In the genomic region with DNA sequence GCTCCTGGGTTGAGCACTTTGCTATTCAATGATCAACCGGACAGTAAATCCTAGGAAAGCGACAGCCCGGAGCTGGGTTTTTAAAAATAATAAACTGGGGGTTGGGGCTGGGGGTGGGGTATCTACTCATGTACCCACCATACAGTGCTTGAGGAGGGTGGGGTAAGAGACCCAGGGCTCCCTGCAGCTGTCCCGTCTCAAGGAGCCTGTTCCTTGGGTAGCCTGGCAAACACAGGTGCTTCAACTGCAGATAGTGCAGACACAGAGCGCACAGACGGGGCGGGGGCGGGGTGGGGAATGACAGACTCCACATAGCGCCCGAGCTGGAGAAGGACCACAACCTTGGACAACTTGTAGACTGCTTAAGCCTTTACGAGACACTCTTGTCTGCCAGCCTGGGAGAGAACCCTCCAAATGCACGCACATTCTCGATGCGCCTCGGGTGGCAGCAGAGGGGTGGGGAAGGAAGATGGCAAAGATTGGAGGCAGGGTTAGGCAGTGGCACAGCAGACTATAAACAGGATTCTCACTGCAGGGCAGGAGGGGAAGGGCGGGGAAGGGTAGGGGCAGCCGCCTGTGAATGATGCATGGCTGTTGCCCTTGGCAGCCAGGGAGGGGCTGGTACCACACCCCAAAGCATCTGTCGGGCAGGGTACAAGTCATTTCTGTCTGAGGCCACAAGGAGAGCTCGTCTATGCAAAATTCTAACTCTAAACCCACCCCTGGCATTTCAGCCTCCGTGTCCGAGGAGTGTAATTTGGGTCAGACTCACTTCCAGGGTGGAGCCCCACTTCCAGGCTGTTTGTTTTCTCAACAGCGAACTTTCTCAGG, we compare ENCODE assay signal across 7 mouse cellular contexts. TPM values are rescaled to one million over a fixed set of nuclear protein-coding genes. Genes with fewer than 3 reads are reported as not detected.
DNase-seq lines count a peak whose midpoint lies in the region; ATAC-seq and TF ChIP-seq lines count a peak whose summit lies in the region.

No protein-coding gene starts in this region.

- ATAC-seq in heart, postnatal 0 days (ENCODE audit: insufficient read depth, low read depth) = peak; percentile 36
- 0 out of 2 replicates have a peak, but pooled peaks have one; percentile 28 for ATAC-seq in liver, embryonic 15.5 days (ENCODE audit: insufficient read depth)
- peak; percentile 31; the same call in 1 of the 2 replicates for ATAC-seq in neural tube, embryonic 15.5 days (ENCODE audit: low FRiP score)

- H3K27me3 ChIP-seq in heart, postnatal 0 days (ENCODE audit: control insufficient read depth, insufficient read depth, low read length) = no peaks in the 10 kb centered on the region
- H3K27me3 ChIP-seq in liver, embryonic 15.5 days = no peaks in the 10 kb centered on the region
- H3K27me3 ChIP-seq in neural tube, embryonic 15.5 days (replicated peaks) = no peaks in the 10 kb centered on the region

- no peak for TF ChIP-seq CTCF in heart, postnatal 0 days (IDR thresholded peaks at IDR 0.05; ENCODE audit: low read depth)

- H3K9me3 ChIP-seq in heart, postnatal 0 days (replicated peaks; ENCODE audit: control insufficient read depth, low read length) = no peaks in the 10 kb centered on the region
- H3K9me3 ChIP-seq in liver, embryonic 15.5 days (replicated peaks) = no peaks in the 10 kb centered on the region
- no peaks in the 10 kb centered on the region for H3K9me3 ChIP-seq in neural tube, embryonic 15.5 days (replicated peaks)

- peaks cover 49% of the 10 kb centered on the region for H3K4me1 ChIP-seq in heart, postnatal 0 days (ENCODE audit: control insufficient read depth, insufficient read depth)
- H3K4me1 ChIP-seq in liver, embryonic 15.5 days (replicated peaks) = peaks cover 45% of the 10 kb centered on the region
- peaks cover 42% of the 10 kb centered on the region for H3K4me1 ChIP-seq in neural tube, embryonic 15.5 days

- H3K27ac ChIP-seq in heart, postnatal 0 days (ENCODE audit: low read depth) = no peak overlapping the region; the same call in none of the 2 replicates
- no peak overlapping the region for H3K27ac ChIP-seq in liver, embryonic 15.5 days (replicated peaks)
- H3K27ac ChIP-seq in neural tube, embryonic 15.5 days (replicated peaks) = 0 out of 2 replicates have a peak overlapping the region, but pooled peaks have one; percentile 2

- peaks cover 20% of the 10 kb centered on the region for H3K36me3 ChIP-seq in heart, postnatal 0 days (replicated peaks; ENCODE audit: control insufficient read depth, insufficient read depth, low read length)
- peaks cover 16% of the 10 kb centered on the region; the same call in 1 of the 2 replicates for H3K36me3 ChIP-seq in liver, embryonic 15.5 days (replicated peaks)
- no peaks in the 10 kb centered on the region for H3K36me3 ChIP-seq in neural tube, embryonic 15.5 days

- 46% methylated on average over 22 of the region's 22 CpGs for WGBS in heart, postnatal 0 days
- 48% methylated on average over 22 of the region's 22 CpGs for WGBS in liver, embryonic 15.5 days (ENCODE audit: insufficient replicate concordance)
- 41% methylated on average over 22 of the region's 22 CpGs for whole genome bisulfite sequencing in neural tube, embryonic 15.5 days

- H3K9ac ChIP-seq in heart, postnatal 0 days (replicated peaks; ENCODE audit: low read depth, low read length) = no peak overlapping the region
- no peak overlapping the region for H3K9ac ChIP-seq in liver, embryonic 15.5 days
- H3K9ac ChIP-seq in neural tube, embryonic 15.5 days (replicated peaks) = no peak overlapping the region

- no peak overlapping the region for H3K4me2 ChIP-seq in heart, postnatal 0 days (ENCODE audit: low read depth, low read length)
- H3K4me2 ChIP-seq in liver, embryonic 15.5 days = no peak overlapping the region
- no peak overlapping the region for H3K4me2 ChIP-seq in neural tube, embryonic 15.5 days

- TF ChIP-seq EP300 in heart, postnatal 0 days (IDR thresholded peaks at IDR 0.05; ENCODE audit: low read depth) = no peak

- peak; percentile 61 for DNase-seq in urinary bladder, postnatal 14 days (ENCODE audit: low spot score)
- no peak for DNase-seq in urinary bladder, postnatal 4 days (ENCODE audit: low spot score in 2 of 2)
- DNase-seq in heart, postnatal 0 days (ENCODE audit: low spot score) = no peak
- no peak for DNase-seq in layer of hippocampus, postnatal 36 days
- no peak for DNase-seq in left cerebral cortex, adult 11 months (ENCODE audit: low spot score)

- no peak overlapping the region for H3K4me3 ChIP-seq in heart, postnatal 0 days (ENCODE audit: low read depth, low read length)
- no peak overlapping the region for H3K4me3 ChIP-seq in liver, embryonic 15.5 days (replicated peaks)
- no peak overlapping the region for H3K4me3 ChIP-seq in neural tube, embryonic 15.5 days (replicated peaks)

RNA-seq across cellular contexts. Expression of a gene that starts 55.0 kb away (rescaled TPM):
- total RNA-seq in heart, postnatal 0 days (2014; rRNA removed; ENCODE audit: low replicate concordance) = 50.4 and 57.5 TPM in 2 replicates
- 25.2 and 26.1 TPM in 2 replicates for polyA plus RNA-seq in heart, postnatal 0 days (2015; fragmentation: Nextera tagmentation; extraction: Ambion mirVana)
- polyA plus RNA-seq in liver, embryonic 15.5 days (2015; fragmentation: Nextera tagmentation; extraction: Ambion mirVana) = 16.9 and 18.7 TPM in 2 replicates
- polyA plus RNA-seq in neural tube, embryonic 15.5 days (2015; fragmentation: Nextera tagmentation; extraction: Ambion mirVana) = 39.8 and 41.5 TPM in 2 replicates
- 10 to 100 TPM; 77.8 to 80.3 TPM for total RNA-seq in layer of hippocampus, postnatal 36 days (2021)

RNA-seq across cellular contexts. Expression of a gene that starts 56.3 kb away (rescaled TPM):
- 27.9 and 32.3 TPM in 2 replicates for total RNA-seq in heart, postnatal 0 days (2014; rRNA removed; ENCODE audit: low replicate concordance)
- 22.0 and 23.4 TPM in 2 replicates for polyA plus RNA-seq in heart, postnatal 0 days (2015; fragmentation: Nextera tagmentation; extraction: Ambion mirVana)
- polyA plus RNA-seq in liver, embryonic 15.5 days (2015; fragmentation: Nextera tagmentation; extraction: Ambion mirVana) = 11.3 and 11.9 TPM in 2 replicates
- 6.7 and 7.1 TPM in 2 replicates for polyA plus RNA-seq in neural tube, embryonic 15.5 days (2015; fragmentation: Nextera tagmentation; extraction: Ambion mirVana)
- 1 to 10 TPM; 8.2 to 8.9 TPM for total RNA-seq in layer of hippocampus, postnatal 36 days (2021)
